ENCODE assay signal across 1 mouse cellular context in genomic region chr5:23518673-23519072, GRCm38 (mm10).
TF ChIP-seq lines count a peak whose summit lies in the region.

No protein-coding gene starts in this region.

TF ChIP-seq in MEL, 35 proteins besides CTCF, POLR2A, EP300 and RAD21 (continued from another document):
- TF ChIP-seq ZKSCAN1 (IDR thresholded peaks at IDR 0.05; ENCODE audit: low read depth, low read length) (no peak), MAFK (IDR thresholded peaks at IDR 0.05; ENCODE audit: borderline replicate concordance, low read depth, low read length) (no peak), MXI1 (IDR thresholded peaks at IDR 0.05; ENCODE audit: low read depth, low read length) (peak; percentile 50; the same call in 1 of the 2 replicates), ELF1 (IDR thresholded peaks at IDR 0.05; ENCODE audit: low read depth, low read length) (no peak), RCOR1 (IDR thresholded peaks at IDR 0.05; ENCODE audit: low read depth, low read length) (peak; percentile 87), TCF12 (IDR thresholded peaks at IDR 0.05; ENCODE audit: low read depth, low read length) (peak; percentile 81), MYB (IDR thresholded peaks at IDR 0.05; ENCODE audit: low read depth, low read length) (no peak)
